Mouse (Mus musculus): ENCODE data around the gene Csf1. TPM values are rescaled to one million over a fixed set of nuclear protein-coding genes. Genes with fewer than 3 reads are reported as not detected.

The Csf1 gene
- total RNA-seq (2021) = 10 to 100 TPM in 1 of 2 experiments, 1 to 10 TPM in 1; 7.9 to 10.9 TPM
- long read RNA-seq, experiment 1, partial matches to known transcripts = 3 of 5 reads
- long read RNA-seq, experiment 1, other reads (novel, unspliced or antisense) = 2 of 5 reads
- long read RNA-seq, experiment 2, full-length matches to known transcripts = 1 of 9 reads
- long read RNA-seq, experiment 2, partial matches to known transcripts = 7 of 9 reads
- long read RNA-seq, experiment 2, other reads (novel, unspliced or antisense) = 1 of 9 reads

- peak; percentile 87 for DNase-seq
- intact Hi-C loops (cut with DNase I; ENCODE audit: low total_unique reads) = loop anchor here (5.0 to 10.0 kb wide), 2 partner anchors 97 to 135 kb away; no protein-coding TSS in a partner anchor
These were observed at the start of gene Csf1 for GRCm38 (mm10) chr3:107759929-107760581. Gene Csf1 (minus strand): TSS chr3:107760469.

GRCm38 (mm10) chr3:107808013-107808750 lies 47.9 kb upstream of the Csf1 start:
- intact Hi-C loops (cut with DNase I; ENCODE audit: low total_unique reads) = no loop called here
- no peak for DNase-seq

GRCm38 (mm10) chr3:107807386-107807974 lies 47.2 kb upstream of the Csf1 start:
- no peak for DNase-seq
- intact Hi-C loops (cut with DNase I; ENCODE audit: low total_unique reads) = no loop called here

- intact Hi-C loops (cut with DNase I; ENCODE audit: low total_unique reads) = no loop called here
These were observed 46.6 kb upstream of the Csf1 start for GRCm38 (mm10) chr3:107806916-107807315.

GRCm38 (mm10) chr3:107804799-107805198 lies 44.5 kb upstream of the Csf1 start:
- intact Hi-C loops (cut with DNase I; ENCODE audit: low total_unique reads) = no loop called here

More at GRCm38 (mm10) chr3:107806916-107807315, 46.6 kb upstream of the Csf1 start:
- no peak for DNase-seq

GRCm38 (mm10) chr3:107802185-107802946 lies 42.1 kb upstream of the Csf1 start:
- intact Hi-C loops (cut with DNase I; ENCODE audit: low total_unique reads) = no loop called here
- DNase-seq = no peak

More at GRCm38 (mm10) chr3:107804799-107805198, 44.5 kb upstream of the Csf1 start:
- DNase-seq = no peak

GRCm38 (mm10) chr3:107798946-107799345 lies 38.7 kb upstream of the Csf1 start:
- intact Hi-C loops (cut with DNase I; ENCODE audit: low total_unique reads) = no loop called here
- DNase-seq = no peak

GRCm38 (mm10) chr3:107796191-107796983 lies 36.1 kb upstream of the Csf1 start:
- DNase-seq = no peak
- intact Hi-C loops (cut with DNase I; ENCODE audit: low total_unique reads) = no loop called here

GRCm38 (mm10) chr3:107794890-107795289 lies 34.6 kb upstream of the Csf1 start:
- no peak for DNase-seq
- intact Hi-C loops (cut with DNase I; ENCODE audit: low total_unique reads) = no loop called here

GRCm38 (mm10) chr3:107793300-107794201 lies 33.3 kb upstream of the Csf1 start:
- intact Hi-C loops (cut with DNase I; ENCODE audit: low total_unique reads) = no loop called here

GRCm38 (mm10) chr3:107792736-107793135 lies 32.5 kb upstream of the Csf1 start:
- no peak for DNase-seq
- intact Hi-C loops (cut with DNase I; ENCODE audit: low total_unique reads) = no loop called here

More at GRCm38 (mm10) chr3:107793300-107794201, 33.3 kb upstream of the Csf1 start:
- DNase-seq = peak; percentile 75

- intact Hi-C loops (cut with DNase I; ENCODE audit: low total_unique reads) = no loop called here
These were observed 30.6 kb upstream of the Csf1 start for GRCm38 (mm10) chr3:107790766-107791303.

GRCm38 (mm10) chr3:107790227-107790626 lies 30.0 kb upstream of the Csf1 start:
- intact Hi-C loops (cut with DNase I; ENCODE audit: low total_unique reads) = no loop called here
- DNase-seq = no peak

More at GRCm38 (mm10) chr3:107790766-107791303, 30.6 kb upstream of the Csf1 start:
- no peak for DNase-seq

GRCm38 (mm10) chr3:107788885-107789284 lies 28.6 kb upstream of the Csf1 start:
- intact Hi-C loops (cut with DNase I; ENCODE audit: low total_unique reads) = no loop called here

GRCm38 (mm10) chr3:107787613-107788501 lies 27.6 kb upstream of the Csf1 start:
- intact Hi-C loops (cut with DNase I; ENCODE audit: low total_unique reads) = no loop called here
- no peak for DNase-seq

More at GRCm38 (mm10) chr3:107788885-107789284, 28.6 kb upstream of the Csf1 start:
- DNase-seq = no peak

GRCm38 (mm10) chr3:107786980-107787612 lies 26.8 kb upstream of the Csf1 start:
- intact Hi-C loops (cut with DNase I; ENCODE audit: low total_unique reads) = no loop called here
- peak; percentile 24 for DNase-seq

Measured in gastrocnemius, postnatal 14 days (tissue).